Mouse (Mus musculus) embryonic facial prominence, embryonic 11.5 days (tissue): ENCODE measurements around the gene Tm9sf1. TPM values are rescaled to one million over a fixed set of nuclear protein-coding genes. Genes with fewer than 3 reads are reported as not detected.

Experiments used
- ATAC-seq: fragments of 200-750 bp; cut with Nextera tagmentation; replicated peaks from 2 replicates; pipeline ENCODE4 v1.8.0; 2017; ENCODE audit warnings: low read depth; ENCODE audit not compliant: insufficient number of reproducible peaks, low FRiP score, low TSS enrichment
- DNase-seq: peaks from one replicate; pipeline ENCODE4 v3.0.0-alpha.2; 2015; ENCODE audit warnings: low spot score
- H3K27ac ChIP-seq: fragments of 300-500 bp; sonication (generic); replicated peaks from 2 replicates; pipeline ENCODE4 v1.5.1; 2014; ENCODE audit warnings: mild to moderate bottlenecking, low read depth, low read length, control low read depth
- H3K27me3 ChIP-seq: fragments of 300-500 bp; sonication (generic); 2 replicates; pipeline ENCODE4 v1.6.1; 2014; ENCODE audit warnings: mild to moderate bottlenecking, low read length, moderate library complexity, mixed read lengths; ENCODE audit not compliant: control insufficient read depth, insufficient read depth
- H3K36me3 ChIP-seq: fragments of 300-500 bp; sonication (generic); replicated peaks from 2 replicates; pipeline ENCODE4 v1.6.1; 2014; ENCODE audit warnings: low read depth, mild to moderate bottlenecking, low read length, moderate library complexity, mixed read lengths; ENCODE audit not compliant: control insufficient read depth, insufficient read depth
- H3K4me1 ChIP-seq: fragments of 300-500 bp; sonication (generic); 2 replicates; pipeline ENCODE4 v1.6.1; 2014; ENCODE audit warnings: low read length, mixed read lengths; ENCODE audit not compliant: control insufficient read depth, insufficient read depth
- H3K4me2 ChIP-seq: fragments of 300-500 bp; sonication (generic); 2 replicates; pipeline ENCODE4 v1.6.1; 2014; ENCODE audit warnings: low read depth, mild to moderate bottlenecking, control low read depth, low read length, moderate library complexity
- H3K4me3 ChIP-seq: fragments of 300-500 bp; sonication (generic); 2 replicates; pipeline ENCODE4 v1.5.1; 2014; ENCODE audit warnings: low read depth, low read length, control low read depth
- H3K9ac ChIP-seq: fragments of 300-500 bp; sonication (generic); replicated peaks from 2 replicates; pipeline ENCODE4 v1.6.1; 2014; ENCODE audit warnings: mild to moderate bottlenecking, control low read depth, low read length
- H3K9me3 ChIP-seq: fragments of 300-500 bp; sonication (generic); replicated peaks from 2 replicates; pipeline ENCODE4 v1.6.1; 2016; ENCODE audit warnings: mild to moderate bottlenecking, low read length, inconsistent platforms, mixed read lengths; ENCODE audit not compliant: control insufficient read depth
- WGBS: fragments of 180-500 bp; shearing (Covaris S2); extraction: QIAGEN DNeasy Blood & Tissue Kit; methylation state at CpG from one replicate; pipeline ENCODE4 v1.1.7; 2014; 5-methylcytosine and 5-hydroxymethylcytosine counted together
- polyA plus RNA-seq: library from polyadenylated mRNA; unstranded; fragments of >200 nt; fragmentation: Nextera tagmentation; extraction: Ambion mirVana; gene quantifications from 2 replicates; pipeline ENCODE4 v1.2.1, GENCODE M21; 2014

Tm9sf1 gene
- polyA plus RNA-seq, 1 experiment from 2014 or later: 70.2 TPM

DNA sequence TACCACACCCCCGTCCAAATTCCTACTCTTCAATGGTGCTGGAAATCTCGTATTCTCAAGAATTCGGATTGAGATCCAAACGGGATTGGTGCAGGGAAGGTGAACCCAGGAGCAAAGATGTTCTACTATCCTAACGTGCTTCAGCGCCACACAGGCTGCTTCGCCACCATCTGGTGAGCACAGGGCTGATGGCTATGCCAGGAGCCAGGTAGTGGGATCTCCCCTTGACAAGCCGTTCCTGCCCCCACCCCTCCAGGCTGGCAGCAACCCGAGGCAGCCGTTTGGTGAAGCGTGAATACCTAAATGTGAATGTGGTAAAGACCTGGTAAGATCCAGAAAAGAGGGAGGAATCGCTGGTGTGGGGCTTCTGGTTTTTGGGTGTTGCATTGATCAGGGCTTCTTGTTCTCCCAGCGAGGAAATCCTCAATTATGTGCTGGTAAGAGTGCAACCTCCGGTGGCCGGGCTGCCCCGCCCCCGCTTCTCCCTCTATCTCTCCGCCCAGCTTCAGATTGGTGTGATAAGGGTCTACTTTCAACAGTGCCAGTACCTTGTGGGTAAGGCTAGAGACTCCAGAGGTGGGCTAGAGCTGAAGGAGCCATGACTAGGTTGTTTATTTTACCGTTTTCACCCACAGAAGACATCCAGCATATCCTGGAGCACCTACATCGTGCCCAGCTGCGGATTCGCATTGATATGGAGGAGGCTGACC, 25.0 kb downstream of the Tm9sf1 start:
- Histone ChIP-seq H3K4me3 (peak overlapping the region; percentile 19), H3K4me1 (no peaks in the 10 kb centered on the region), H3K9ac (0 out of 2 replicates have a peak overlapping the region, but pooled peaks have one; percentile 22), H3K4me2 (peak overlapping the region; percentile 23), H3K27ac (no peak overlapping the region), H3K36me3 (no peaks in the 10 kb centered on the region), H3K27me3 (no peaks in the 10 kb centered on the region), H3K9me3 (no peaks in the 10 kb centered on the region)
- 47% methylated on average over 22 of the region's 22 CpGs for WGBS
- ATAC-seq (no peak), DNase-seq (no peak)

DNA sequence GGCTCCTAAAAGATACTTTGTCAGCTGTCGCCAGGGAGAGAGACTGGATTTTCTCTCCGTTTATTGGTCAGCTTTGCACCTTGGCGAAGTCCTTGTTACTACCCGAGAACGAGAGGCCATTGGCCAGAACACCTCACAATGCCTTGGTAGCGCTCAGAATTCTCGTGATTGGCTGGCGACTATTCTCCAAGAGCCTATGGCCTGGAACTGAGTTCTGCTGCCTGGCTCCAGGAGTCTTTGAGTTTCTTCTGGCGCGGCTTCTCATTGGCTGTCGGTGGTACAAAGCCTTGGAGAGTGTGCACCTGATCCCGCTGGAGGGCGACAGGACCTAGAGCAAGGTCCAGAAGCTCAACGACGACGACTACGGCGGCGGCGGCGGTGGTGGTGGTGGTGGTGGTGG, 25.8 kb downstream of the Tm9sf1 start, which contains the start of gene Rec8:
Gene Rec8 (plus strand): TSS at position 216 of the 400 bp plus-strand sequence.
- 0 out of 2 replicates have a peak within 1 kb of the TSS, but pooled peaks have one; percentile 22 for H3K9ac ChIP-seq
- no peaks in the 10 kb centered on the region for H3K36me3 ChIP-seq
- no peaks in the 10 kb centered on the region for H3K4me1 ChIP-seq
- H3K27ac ChIP-seq: no peak within 1 kb of the TSS
- H3K9me3 ChIP-seq: no peaks in the 10 kb centered on the region
- peak within 1 kb of the TSS; percentile 23 for H3K4me2 ChIP-seq
- WGBS: 25% methylated on average over 21 of the region's 21 CpGs
- ATAC-seq (peak; percentile 81), DNase-seq (peak; percentile 65)
- no peaks in the 10 kb centered on the region for H3K27me3 ChIP-seq
- peak within 1 kb of the TSS; percentile 19 for H3K4me3 ChIP-seq

- Histone ChIP-seq H3K4me1 (no peaks in the 10 kb centered on the region), H3K27me3 (no peaks in the 10 kb centered on the region), H3K4me3 (no peak overlapping the region), H3K4me2 (no peak overlapping the region), H3K27ac (no peak overlapping the region), H3K9ac (no peak overlapping the region), H3K36me3 (no peaks in the 10 kb centered on the region), H3K9me3 (no peaks in the 10 kb centered on the region)
- WGBS: 82% methylated on average over 2 of the region's 2 CpGs
- ATAC-seq (no peak), DNase-seq (no peak)
Measured at GRCm38 (mm10) chr14:55616844-55617243, 26.8 kb downstream of the Tm9sf1 start.

DNA sequence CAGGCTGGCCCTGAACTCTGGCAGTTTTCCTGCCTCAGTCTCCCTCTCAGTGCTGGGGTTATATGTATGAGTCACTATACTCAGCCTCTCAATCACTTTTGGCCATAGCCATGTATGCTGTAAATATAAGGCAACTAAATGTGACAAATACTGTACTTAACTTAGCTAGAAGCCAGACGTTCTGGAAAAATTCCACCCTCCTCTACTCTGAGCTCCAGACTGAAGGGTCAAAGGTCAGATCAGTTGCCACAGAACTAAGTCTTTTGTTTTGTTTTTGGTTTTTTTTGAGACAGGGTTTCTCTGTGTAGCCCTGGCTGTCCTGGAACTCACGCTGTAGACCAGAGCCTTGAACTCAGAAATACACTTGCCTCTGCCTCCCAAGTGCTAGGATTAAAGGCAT, 27.7 kb downstream of the Tm9sf1 start:
- no peaks in the 10 kb centered on the region for H3K4me1 ChIP-seq
- H3K9ac ChIP-seq: no peak overlapping the region
- DNase-seq: no peak
- no peak overlapping the region for H3K27ac ChIP-seq
- no peak for ATAC-seq
- no peaks in the 10 kb centered on the region for H3K36me3 ChIP-seq
- no peak overlapping the region for H3K4me2 ChIP-seq
- WGBS: 22% methylated on average over 2 of the region's 2 CpGs
- no peak overlapping the region for H3K4me3 ChIP-seq
- H3K27me3 ChIP-seq: no peaks in the 10 kb centered on the region
- no peaks in the 10 kb centered on the region for H3K9me3 ChIP-seq

- 79% methylated on average over 7 of the region's 7 CpGs for WGBS
- no peak overlapping the region for H3K9ac ChIP-seq
- no peak overlapping the region for H3K27ac ChIP-seq
- no peak overlapping the region for H3K4me3 ChIP-seq
- H3K27me3 ChIP-seq: no peaks in the 10 kb centered on the region
- no peaks in the 10 kb centered on the region for H3K36me3 ChIP-seq
- no peaks in the 10 kb centered on the region for H3K9me3 ChIP-seq
- no peak overlapping the region for H3K4me2 ChIP-seq
- H3K4me1 ChIP-seq: no peaks in the 10 kb centered on the region
- no peak for ATAC-seq
- no peak for DNase-seq
Measured at GRCm38 (mm10) chr14:55614565-55615178, 28.9 kb downstream of the Tm9sf1 start.

DNA sequence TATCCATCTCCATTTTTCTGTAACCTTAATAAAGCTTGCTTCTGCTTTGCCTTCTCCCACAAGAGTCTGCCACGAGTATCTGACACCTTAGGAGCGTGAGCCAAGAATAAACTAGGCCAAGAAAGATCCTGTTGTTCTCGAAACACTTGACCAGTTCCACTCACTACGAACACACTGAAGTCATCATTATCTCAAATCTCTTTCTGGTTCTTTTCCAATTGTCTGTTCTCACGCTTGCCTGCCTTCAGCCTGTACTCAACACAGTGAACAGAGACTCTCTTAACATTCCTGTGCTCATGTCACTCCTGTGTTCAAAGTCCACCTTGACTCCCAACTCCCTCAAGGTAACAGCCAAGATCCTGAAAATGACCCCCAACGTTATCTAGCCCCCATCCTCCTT, 30.3 kb downstream of the Tm9sf1 start:
- Histone ChIP-seq H3K4me3 (no peak overlapping the region), H3K9me3 (no peaks in the 10 kb centered on the region), H3K4me2 (no peak overlapping the region), H3K36me3 (no peaks in the 10 kb centered on the region; the same call in 1 of the 2 replicates), H3K27ac (no peak overlapping the region), H3K4me1 (no peaks in the 10 kb centered on the region), H3K9ac (no peak overlapping the region), H3K27me3 (no peaks in the 10 kb centered on the region)
- no peak for ATAC-seq
- 79% methylated on average over 6 of the region's 6 CpGs for WGBS
- no peak for DNase-seq

GRCm38 (mm10) chr14:55608339-55608738, 35.3 kb downstream of the Tm9sf1 start:
- H3K4me2 ChIP-seq: no peak overlapping the region
- H3K9me3 ChIP-seq: no peaks in the 10 kb centered on the region
- H3K4me3 ChIP-seq: no peak overlapping the region
- H3K4me1 ChIP-seq: no peaks in the 10 kb centered on the region; the same call in 1 of the 2 replicates
- WGBS: 90% methylated on average over 6 of the region's 6 CpGs
- no peaks in the 10 kb centered on the region for H3K27me3 ChIP-seq
- H3K36me3 ChIP-seq: peaks cover 3% of the 10 kb centered on the region
- no peak overlapping the region for H3K9ac ChIP-seq
- no peak overlapping the region for H3K27ac ChIP-seq
- DNase-seq (no peak), ATAC-seq (no peak)

GRCm38 (mm10) chr14:55605743-55606459, 37.7 kb downstream of the Tm9sf1 start:
- WGBS: 92% methylated on average over 16 of the region's 16 CpGs
- Histone ChIP-seq H3K4me3 (no peak overlapping the region), H3K27me3 (no peaks in the 10 kb centered on the region), H3K9ac (no peak overlapping the region), H3K4me1 (no peaks in the 10 kb centered on the region; the same call in 1 of the 2 replicates), H3K27ac (no peak overlapping the region), H3K4me2 (no peak overlapping the region), H3K36me3 (peaks cover 6% of the 10 kb centered on the region), H3K9me3 (no peaks in the 10 kb centered on the region)
- DNase-seq (no peak), ATAC-seq (no peak)
